Mouse (Mus musculus): ENCODE measurements at regions not wholly inside any gene's neighbourhood (a gene's known extent, or its start where the extent isn't known, plus 50 kb on each side); places are given as distances from the start of the nearest gene placed in this dataset.

DNA sequence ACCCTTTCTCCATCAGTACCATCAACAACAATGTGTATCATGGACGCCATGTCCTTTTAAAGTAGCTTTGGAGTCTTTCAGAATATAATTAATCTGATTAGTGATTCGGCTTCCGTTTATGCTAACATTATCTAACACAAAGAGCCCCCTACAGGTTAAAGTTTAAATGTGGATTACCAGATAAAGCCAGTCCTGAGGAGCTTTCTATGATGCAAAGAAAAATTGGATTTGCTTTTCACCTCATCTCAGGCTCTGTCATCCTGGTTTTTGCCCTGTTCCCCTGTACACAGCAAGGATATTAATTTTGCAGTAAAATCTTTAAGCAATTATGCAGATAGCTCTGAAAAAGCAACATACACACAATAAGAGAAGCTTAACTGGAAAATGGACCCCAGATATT, 412.7 kb upstream of the Tbc1d2b start:
- no peak for DNase-seq (ENCODE audit: extremely low read depth, insufficient read length, low spot score)

DNA sequence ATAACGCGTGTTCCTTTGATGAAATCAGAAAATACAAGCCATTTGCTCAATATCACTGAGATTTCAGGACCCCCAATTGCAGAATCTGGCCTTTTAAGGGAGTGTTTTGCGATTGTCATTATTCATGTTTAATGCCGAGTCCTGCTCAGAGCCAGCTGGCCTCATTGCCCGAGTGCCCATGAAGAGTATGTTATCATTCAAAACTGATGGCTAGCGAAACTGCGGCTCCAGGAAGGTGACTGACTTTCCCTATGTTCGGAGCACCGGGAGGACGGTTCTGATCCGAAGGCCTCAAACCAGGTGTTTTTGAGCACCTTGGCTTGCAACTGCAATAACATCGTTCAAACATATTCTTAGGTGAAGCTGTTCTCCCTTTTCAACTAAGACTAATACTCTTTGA, 419.5 kb upstream of the Tbc1d2b start:
- DNase-seq (ENCODE audit: extremely low read depth, insufficient read length, low spot score), result no peak

DNA sequence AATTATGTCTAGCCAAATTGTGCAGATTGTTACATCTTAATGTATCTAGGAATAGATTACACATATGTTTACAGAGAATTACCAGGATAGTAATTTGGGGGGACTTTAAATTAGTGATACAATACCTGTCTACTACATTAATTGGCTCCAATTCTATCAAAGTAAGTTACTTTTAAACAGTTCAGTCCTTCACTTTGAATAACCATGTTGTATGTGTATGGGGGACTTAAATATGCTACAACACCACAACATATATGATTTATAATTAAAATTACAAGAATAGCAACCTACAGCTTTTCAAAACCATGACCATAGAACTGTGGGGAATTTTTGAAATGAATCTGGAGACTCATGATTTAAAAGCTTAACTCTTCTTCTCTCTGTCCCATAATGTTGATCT, 420.5 kb upstream of the Tbc1d2b start:
- no peak for DNase-seq (ENCODE audit: extremely low read depth, insufficient read length, low spot score)

DNA sequence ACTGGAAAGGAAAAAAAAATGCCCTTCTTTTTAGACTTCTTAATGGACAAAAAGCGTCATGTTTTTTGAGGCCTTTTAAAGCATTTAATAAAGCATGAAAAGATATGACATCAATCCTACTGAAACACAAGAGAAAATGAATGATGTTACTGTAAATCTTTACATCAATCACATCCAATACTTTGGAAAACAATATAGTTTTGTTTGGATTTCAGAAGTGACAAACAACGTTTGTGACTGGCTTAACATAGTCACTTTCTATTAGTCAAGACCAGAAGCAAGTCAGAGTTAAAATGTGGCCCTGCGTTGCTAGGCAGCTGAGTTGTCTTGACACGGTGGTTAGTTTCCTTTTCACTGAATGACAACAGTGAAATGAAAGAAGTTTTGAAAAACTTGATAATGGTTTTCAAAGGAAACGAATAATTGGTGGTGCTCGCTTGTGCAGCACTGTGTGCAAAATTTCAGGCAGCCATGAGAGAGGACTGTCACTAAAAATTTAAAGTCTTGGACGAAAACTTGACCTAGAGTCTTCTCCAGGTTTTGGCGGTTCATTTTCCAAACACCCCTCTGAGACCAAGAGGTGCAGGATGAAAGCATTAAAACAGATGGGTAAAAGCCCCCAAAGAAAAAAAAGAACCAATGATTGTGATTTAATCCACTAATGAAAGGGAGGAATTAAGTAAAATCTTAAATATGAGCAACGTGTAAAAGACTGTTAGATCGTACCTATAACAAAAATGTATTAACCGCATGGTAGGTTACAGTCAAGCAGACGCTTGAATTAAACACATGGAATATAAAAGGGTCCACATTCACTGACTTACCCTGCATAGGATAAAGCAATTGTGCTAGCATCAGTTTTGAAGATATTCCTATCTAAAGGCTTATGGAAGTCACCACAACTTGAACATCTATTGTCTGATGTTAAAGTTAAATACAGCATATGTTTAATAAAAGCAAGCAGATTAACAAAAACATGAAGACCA, 421.4 kb upstream of the Tbc1d2b start:
- no peak for DNase-seq (ENCODE audit: extremely low read depth, insufficient read length, low spot score)

DNA sequence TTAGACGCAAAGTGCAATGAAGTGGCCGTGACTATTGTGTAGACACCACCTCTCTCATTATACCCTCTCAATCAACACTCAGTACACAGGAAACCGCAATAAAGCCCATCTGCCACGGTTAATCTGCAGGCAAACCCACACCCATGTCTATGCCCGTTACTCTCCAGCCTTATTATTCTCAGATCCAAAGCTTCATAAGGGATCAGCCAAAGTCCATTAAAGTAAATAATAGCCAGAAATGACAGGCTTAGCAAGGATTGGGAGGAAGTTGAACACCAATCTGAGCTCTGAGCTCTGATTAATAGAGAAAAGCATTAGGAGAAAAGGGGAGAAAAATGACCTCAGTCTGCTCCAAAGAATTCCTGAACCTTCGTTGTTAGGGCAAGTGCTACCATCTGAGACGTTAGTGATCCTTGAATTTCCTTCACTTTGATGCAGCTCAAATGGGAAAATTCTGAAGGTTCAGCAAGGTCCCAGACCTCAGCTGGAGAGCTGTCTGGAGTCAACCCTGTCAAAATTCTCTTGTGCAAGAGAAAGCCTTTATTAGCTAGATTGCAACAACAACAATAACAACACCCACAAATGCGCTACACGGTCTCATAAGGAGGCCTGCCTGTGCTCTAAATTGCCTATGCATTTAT, 422.5 kb upstream of the Tbc1d2b start:
- no peak for DNase-seq (ENCODE audit: extremely low read depth, insufficient read length, low spot score)

DNA sequence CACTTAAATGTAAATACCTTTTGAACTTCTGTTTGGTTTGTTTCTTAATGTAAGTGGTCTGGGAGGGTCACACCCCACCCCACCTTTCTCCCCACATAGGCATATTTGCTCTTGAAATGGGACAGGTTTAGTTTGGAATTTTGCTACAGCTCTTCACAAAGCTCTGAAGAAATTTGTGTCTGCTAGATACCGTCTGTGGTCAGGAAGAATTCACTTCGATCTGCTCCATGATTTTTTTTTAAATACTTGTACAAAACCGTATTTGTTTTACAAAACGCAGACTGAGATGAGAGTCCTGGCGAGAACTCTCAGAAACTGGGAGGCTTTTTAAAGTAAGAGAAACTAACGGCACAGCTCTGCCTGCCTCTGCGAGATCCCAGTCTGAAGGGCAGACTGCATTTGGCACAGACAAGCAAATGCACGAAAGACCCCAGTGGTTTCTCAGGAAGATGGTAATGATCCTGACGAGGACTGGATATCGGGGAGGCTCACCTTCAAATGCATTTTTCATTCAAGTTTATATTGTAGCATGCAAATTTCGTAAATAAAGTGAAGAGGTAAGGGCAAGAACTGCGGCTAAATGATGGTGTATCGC, 423.5 kb upstream of the Tbc1d2b start:
- no peak for DNase-seq (ENCODE audit: extremely low read depth, insufficient read length, low spot score)

DNA sequence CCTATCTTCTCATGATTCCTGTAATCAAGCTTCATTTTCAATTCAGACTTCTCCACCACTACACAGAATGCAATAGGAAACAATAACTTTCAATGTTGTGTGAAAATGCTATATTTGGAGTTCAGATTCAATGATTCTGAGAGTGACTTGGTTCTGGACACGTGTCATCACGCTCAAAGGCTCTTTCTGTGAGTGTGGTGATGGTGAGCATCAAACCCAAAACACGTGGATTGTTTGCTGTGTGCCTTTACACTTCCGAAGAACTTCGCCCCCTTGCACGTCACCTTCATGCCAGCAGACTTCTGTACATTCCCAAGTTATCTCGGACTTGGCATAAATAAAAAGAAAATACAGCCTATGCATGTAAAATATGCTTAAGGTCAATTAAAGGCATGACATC, 425.1 kb upstream of the Tbc1d2b start:
- no peak for DNase-seq (ENCODE audit: extremely low read depth, insufficient read length, low spot score)

DNA sequence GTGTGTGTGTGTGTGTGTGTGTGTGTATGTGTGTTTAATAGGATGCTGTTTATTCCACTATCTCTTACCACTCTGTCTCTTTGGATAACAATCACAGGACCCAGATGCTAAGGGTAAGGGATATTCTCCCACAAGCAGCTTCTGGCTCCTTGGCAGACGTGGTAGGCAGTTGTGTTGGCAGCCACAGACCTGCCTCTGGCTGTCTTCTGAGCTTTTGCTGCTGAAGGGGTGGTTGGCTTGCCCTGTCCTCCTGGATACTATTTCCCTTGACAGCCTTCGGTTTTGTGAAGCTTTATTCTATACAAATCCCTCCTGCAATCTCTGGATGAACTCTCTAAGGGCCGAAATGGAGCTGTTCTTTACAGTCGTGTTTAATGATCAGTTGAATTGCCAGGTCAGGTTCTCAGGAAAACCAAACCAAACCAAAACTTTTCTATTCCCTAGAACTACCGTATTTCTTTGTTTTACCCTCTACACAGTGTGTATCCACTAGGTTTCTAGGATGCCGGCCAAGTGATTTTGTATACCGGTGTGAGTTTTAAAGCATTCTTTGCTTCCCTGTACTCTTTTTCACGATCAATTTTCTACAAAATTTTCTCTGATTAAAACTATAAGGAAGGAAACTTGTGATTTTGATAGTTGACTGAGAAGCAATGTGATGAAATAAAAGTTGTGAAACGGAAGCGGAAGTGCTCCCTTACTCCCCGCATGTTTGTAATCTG, 426.8 kb upstream of the Tbc1d2b start:
- no peak for DNase-seq (ENCODE audit: extremely low read depth, insufficient read length, low spot score)

DNA sequence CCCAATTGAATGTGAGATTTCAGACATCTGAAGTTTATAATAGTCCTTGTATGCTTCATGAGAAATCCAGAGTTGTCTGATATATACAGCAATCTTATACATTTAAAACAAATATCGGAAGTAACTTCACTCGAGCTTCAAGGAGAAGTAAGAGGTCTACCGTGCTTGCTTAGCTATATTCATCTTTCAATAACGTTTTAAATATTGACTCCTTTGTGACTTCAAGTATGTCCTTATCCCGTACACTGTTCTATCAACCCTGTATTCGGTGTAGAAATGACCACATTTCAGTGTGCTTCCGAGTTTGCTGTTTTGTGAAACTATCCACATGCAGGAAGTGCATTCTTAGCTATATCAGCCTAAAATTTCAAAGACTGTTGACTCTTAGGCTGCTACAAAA, 427.8 kb upstream of the Tbc1d2b start:
- DNase-seq (ENCODE audit: extremely low read depth, insufficient read length, low spot score), result no peak

DNA sequence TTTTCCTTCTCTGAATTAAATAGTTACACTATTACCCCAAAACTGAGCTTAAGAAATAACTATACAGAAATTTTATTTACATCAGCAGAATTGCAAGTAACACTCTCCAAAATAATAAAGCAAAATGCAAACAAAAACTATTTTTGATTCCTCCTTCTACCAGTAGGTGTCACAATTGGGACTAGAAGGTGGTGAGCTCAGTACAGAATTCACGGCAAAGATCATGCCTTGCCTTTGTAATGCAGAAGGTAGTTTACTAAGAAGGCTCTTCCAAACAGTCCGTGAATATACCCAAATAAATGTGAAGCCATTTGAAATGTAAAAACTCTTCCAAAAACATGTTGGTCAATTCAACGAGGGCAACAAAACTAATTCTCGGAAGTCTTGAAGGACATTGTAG, 428.5 kb upstream of the Tbc1d2b start:
- DNase-seq (ENCODE audit: extremely low read depth, insufficient read length, low spot score), result no peak

DNA sequence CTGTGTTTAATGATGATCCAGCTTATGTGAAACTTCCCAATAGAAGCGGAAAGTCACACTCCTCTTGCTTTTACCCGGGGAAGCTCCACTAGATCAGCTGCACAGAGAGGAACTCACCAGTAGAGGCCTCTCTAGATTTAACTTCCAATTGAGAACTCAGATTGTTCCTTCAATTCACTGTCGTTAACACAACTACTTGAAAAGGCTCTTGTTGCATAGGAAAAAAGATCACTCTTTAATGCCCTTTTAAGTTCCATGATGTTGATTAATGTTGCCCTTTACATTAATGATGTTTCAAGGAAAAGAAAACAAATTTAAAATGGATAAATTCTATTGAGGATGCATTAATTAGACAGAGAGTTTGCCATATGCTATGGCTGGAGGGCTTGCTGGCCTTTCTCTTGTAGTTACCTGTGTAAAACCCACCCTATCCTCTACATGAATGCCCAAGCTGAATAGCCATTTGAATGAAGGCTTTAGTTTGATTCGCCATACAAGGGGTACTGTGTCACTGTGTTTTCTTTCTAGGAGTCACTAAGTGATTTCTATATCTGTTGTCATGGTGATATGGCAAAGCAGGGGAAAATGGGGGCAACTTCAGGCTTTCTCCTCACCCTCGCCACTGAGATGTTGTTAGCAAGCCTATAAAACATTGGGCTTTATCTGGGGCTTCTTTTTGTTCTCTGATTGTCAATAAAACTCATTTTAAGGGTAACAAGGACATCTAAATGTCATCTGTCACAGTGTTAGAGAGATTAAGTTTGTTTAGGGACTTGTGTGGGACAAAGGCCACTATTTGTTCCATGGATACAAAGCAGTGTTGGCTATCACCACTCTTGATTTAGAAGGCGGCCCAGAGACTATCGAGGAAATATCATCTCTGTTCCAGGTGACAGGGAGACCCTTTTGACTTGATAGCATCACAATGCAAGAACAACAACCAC, 429.9 kb upstream of the Tbc1d2b start:
- DNase-seq (ENCODE audit: extremely low read depth, insufficient read length, low spot score), result no peak

DNA sequence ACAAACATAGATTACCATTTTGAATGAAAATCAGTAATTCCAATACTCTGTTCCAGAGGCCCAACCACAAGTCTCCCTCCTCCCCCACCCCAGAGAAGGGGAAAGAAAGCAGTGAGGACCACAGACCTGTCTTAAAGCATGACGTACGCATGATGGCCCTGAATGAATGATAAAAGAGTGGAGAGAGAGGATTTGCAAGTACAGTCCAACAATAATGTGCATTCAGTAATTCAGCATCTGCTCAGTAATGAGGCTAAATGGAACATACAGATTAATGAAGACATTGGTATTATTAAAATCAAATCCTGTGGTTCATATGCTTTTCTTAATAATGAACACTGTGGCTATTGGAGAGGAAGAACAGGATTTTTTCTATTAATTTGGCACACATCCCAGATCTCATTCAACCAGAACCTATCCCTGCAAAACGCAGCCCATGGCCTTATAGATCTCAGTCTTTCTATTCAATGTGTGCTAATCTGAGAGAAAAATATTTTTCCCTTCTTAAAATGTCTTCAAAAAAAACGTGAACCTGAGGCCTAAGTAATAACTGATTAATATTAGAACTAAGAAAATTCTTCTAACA, 430.7 kb upstream of the Tbc1d2b start:
- no peak for DNase-seq (ENCODE audit: extremely low read depth, insufficient read length, low spot score)

DNA sequence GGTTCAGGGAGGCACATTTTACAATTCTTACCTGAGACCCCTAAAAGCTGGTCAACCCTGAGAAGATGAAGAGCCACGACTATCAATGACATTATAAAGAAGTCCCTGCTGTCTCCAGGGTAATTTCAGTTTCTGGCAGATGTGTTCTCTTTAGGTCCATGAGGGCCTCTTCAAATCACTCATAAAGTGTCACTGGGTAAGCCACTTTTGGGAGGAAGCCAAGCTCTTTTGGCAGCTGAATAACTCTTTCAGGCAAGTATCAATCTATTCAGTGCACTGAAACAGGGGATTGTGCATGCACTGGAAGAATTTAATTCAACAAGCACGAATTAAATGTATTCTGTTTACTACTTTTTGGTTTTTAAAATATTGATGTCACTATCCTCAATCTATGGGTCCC, 443.1 kb upstream of the Tbc1d2b start:
- no peak for DNase-seq (ENCODE audit: extremely low read depth, insufficient read length, low spot score)

DNA sequence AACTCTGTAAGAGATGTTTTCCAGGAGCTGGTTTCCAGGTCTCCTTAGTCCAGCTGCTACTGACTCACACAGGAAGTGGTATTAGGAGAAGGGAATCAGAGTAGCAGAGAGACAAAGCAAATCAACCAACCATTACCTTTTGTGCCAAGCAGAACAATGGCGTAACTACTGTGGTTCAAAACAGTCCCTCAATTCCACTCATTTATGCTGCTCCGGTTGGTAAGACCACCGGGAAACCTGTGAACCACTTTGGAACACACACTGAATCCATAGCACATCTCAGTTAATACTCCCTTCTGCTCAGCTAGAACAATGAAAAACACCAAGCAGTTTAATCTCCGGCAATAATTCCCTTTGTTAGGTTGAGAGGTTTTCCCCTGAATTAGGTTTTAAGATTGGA, 460.8 kb upstream of the Tbc1d2b start:
- peak; percentile 7 for DNase-seq (ENCODE audit: extremely low read depth, insufficient read length, low spot score)

DNA sequence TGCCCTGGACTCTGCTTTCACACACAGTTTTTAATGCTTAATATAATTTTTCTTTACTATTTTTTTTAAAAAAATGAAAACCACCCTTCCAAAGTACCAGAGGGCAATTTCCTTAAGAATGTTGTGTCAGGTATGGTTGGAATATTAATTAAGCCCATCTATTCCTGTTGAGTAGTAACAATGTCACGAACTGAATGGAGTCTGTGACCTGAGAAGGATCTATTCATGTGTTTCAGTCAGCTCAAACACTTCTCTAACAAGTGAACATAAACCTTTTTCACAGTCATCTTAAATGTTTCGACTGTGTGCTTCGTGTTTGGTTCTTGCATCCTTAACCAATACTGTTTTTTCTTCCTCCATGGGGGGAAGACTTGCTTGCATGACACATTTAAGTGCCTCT, 486.6 kb upstream of the Tbc1d2b start:
- no peak for DNase-seq (ENCODE audit: extremely low read depth, insufficient read length, low spot score)

DNA sequence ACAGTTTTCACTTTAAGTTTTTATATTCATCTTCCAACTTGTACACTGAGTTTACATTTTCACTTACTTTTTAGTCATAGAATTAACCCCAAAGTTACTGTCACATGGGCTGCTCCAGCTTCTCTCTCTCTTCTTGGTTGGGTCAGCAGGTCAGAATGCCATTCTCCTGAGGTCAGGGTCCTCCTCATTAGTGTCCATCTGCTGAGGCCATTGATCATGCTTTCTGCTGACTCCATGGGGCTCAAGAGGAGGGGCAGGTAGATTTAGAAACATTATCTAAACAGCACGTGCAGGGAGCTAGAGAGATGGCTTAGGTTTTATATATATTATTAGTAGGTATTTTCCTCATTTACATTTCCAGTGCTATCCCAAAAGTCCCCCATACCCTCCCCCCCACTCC, 503.7 kb upstream of the Tbc1d2b start:
- no peak for DNase-seq (ENCODE audit: extremely low read depth, insufficient read length, low spot score)

DNA sequence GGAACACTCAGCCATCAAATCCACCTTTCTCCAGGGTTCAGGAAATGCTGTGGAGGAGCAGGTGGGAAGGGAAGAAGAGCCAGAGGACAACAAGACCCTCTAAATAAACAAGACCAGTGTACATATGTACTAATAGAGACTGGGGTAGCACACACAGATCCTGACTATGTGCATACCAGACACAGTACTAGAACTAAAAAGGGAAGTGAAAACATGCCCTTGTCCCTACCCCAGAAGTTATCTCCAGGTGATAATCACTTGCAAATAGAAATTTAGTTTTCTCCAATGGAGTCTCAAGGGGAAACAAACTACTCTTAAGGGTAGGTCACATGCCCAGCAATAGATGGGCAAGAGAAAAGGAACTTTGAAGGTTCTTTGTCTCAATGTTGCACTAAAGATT, 518.9 kb upstream of the Tbc1d2b start:
- DNase-seq (ENCODE audit: extremely low read depth, insufficient read length, low spot score), result no peak

DNA sequence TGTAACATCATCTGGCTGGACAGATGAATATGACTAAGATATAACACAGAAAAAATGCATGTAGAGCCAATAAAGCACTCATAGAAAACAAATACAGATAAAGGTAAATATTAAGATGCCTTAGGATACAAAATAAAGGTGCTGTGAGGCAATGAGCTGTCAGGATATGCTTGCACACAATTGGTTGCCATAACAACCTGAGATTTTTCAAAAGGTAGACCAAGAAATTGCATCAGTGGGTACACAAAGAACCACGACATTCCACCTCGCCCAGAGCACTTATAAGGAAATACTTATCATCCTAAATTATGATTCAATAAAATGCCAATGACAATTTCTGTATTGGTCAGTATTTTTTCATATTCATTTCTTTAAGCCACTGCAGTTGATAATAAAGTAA, 521.3 kb upstream of the Tbc1d2b start:
- DNase-seq (ENCODE audit: extremely low read depth, insufficient read length, low spot score), result no peak

DNA sequence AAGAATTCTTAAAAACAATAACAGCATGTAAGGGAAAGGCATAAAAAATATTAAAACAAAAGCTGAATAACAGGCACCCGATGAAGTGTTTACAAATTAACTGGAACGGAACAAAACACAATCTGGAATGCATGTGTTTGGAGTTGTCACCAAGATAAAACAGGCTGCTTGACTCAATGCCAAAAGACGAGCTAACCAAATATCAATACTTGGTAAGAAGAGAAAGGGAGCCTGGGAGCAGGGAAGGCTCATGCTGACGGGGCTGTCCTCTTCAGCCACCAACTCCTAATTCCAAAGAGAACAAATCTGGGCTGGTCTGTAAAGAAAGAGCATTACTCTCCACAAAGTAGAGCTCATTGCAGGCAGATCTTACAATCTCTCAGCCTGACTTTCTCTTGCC, 545.4 kb upstream of the Zic4 start:
- no peak for DNase-seq (ENCODE audit: extremely low read depth, insufficient read length, low spot score)

Measured in 3134 (cell line).